Mouse (Mus musculus): Measurements from ENCODE around the gene Ston1.

The Ston1 gene

DNA sequence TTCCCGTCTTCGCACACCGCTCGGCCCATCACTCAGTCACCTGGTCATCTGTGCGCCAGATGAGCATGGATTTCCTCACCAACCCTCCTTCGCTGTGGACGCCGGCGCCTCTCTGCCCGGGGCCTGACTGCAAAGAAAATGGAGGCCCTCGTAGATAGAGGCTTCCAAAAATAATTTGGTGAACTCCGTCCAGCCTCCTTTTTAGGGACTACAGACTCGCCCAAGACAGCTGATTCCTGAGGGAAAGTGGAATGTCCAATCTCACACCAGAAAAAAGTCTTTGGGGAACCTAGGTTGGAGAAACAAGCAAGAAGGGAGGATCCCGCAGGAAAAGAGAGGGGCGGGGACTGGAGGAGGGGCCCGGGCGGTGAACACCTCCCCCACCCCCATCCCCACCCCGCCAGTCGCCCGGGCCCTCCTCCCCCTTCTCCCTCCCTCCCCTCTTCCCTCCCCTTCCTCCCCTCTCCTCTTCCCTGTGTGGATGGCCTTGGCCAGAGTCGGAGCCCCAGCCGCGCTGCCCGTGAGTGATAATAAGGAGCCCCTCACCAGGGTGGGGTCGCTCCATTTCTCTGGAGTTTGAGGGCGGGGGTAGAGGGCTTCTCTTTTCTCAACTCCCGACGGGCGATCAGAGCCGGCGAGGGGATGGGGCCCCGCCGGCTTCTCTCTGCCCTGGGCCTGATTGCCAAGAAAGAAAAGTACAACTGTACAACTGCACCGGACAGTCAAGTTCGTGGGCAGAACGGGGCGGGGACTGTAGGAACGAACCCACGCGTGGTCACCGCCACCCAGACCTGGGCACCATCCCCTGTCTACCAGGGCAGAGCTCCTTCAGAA is at the start of gene Ston1:
Gene Ston1, plus strand, starts transcription at position 463 of the 834 bp plus-strand sequence.
- peak; percentile 98 for DNase-seq

DNA sequence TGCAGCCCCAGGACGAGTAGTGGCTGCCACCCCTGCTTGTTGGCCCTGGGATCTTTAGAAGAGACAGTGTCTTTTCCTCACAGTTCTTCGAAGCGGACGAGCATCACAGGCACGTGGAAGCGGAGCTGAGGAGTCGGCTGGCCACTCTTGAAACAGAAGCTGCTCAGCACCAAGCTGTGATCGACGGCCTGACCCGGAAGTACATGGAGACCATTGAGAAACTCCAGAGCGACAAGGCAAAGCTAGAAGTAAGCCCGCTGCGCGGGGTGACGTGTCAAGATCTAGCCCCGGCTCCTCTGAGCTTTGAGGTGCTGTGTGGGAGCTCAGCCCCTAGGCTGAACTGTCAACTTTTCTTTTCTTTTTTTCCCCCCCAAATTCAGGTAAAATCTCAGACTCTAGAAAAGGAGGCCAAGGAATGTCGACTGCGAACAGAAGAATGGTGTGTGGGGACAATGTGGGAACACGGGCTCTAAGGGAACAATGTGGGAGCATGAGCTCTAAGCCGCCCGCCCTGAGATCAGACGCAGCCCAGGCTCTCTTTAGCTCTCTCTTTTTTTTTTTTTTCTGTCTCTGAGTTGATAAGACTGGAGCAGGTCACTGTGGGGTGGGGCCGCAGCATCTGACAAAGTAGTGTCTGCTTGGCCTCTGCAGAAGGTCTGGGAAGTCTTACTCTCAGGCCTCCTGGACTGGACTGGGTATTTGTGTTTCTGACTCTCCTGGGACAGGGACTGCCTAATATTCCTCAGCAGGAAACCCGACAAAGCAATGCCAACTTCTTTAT is 47.9 kb upstream of the Ston1 start:
- no peak for DNase-seq

DNA sequence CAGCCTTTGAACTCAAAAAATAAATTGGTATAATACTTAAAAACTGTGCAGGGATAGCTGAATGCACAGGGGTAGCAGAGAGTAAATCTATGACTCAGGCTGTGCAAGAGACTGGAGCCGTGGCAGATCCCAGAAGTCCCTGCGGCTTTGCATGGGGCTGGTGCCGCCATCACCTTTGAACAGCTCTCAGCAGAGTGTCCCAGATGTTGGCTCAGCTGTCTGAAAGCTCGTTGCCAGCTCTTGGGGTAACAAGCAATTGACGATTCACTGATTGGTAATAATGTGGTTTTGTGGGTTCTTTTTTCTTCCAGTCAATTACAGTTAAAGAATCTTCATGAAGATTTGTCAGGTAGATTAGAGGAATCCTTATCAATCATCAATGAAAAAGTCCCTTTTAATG is 47.1 kb upstream of the Ston1 start:
- DNase-seq = no peak

DNA sequence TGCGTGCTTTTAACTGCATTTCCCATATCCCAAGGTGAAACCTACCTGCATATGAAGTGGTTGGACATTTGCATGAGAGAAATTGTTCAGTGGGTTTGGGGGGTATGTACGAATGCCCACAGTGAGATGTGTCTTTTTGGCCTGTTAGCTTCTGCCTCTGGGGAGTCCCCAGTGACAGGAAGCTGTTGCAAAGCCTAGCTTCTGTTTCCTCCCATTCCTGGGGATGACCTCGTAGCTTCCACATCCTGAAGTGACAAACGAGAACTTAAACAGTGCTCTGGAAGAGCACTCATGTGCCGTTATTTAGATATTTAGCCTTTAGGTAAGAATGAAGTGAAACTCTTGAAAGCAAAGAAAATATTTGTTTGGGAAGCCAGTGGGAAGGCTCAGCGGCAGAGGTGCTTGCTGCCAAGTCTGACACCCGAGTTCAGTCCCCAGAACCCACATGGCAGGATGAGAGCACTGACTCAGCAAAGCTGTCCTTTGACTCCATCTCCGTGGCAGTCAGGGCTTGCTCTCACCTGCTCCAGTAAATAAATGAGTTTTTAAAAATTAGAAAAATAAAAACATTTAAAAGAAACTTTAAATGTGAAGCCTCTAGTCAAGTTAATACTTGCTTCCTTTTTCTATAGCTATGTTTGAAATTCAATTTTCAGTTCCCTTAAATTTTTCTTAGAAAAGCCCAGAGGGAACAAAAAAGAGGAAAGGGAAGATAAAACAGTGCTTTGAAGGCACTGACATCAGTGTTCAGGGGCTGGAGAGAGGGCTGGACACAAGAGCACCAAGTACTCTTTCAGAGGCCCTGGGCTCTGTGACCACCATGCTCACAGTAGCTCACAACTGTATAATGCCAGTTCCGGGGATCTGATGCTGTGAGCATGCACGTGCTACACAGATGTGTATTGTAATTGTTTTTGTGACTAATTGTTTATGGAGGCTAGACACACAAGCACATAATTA is 46.2 kb upstream of the Ston1 start:
- peak; percentile 96 for DNase-seq

DNA sequence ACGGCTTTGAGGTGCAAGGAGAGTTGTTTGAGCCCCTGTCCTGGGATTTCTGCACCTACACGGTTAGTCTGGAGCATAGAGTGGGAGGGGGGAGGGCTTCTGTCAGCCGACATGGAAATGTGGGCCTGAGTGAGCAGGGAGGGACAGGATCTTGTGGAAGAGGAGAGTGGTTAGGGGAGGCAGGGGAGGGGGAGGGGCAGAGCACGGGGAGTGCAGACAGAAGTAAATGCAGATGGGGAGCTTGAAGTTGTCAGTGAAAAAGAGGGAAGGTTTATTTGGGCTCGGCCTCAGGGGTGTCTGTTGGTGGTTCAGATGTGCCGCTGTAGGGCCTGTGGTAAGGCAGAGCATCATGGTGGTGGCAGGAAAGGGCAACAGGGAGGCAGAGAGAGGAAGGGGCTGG is 44.9 kb upstream of the Ston1 start:
- no peak for DNase-seq

DNA sequence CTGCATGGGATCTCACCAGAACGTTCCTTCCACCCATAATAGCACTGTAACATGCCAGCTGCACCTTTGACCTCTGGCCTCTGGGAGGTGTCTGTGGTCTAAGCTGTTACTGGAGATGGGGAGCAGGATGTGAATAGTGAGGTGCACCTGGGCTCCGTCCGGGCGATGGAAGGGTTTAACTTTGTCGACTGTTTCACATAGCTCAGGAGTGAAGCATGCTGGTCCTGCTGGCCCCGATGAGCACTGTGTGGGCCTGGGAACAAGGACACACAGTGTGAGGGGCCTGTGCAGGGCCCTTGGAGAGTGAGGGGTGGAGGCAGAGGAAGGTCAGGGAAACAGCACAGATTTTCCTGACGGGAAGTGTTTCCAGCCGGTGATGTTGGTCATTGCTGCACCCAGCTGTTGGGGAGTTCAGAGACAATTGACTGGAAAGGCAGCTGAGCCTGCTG is 44.5 kb upstream of the Ston1 start:
- DNase-seq = peak; percentile 92

DNA sequence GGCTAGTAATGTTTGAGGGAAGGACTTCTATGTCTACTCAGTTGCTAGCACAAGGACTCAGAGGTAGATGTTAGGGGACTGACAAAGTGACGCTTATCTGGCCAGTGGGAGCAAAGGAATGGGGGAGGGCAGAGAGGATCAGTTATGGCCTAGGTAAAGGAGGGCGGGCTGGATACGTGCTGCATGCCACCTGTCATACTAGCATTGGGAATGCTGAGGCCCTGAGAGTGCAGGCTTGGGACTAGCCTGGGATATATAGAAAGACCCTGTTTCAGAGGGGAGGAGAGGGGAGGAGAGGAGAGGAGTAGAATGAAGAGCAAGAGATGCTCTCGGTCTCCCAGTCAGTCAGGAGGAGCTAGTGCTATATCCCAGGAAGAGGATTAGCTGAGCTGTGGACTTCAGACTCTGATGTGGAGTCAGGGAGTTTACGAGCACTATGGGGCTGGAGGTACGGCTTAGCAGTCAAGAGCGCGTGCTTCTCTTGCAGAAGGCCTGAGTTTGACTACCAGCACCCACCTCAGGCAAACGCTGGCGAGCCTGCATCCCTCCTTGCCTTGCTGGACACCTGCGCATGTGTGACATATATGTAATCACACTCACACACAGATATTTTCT is 43.9 kb upstream of the Ston1 start:
- no peak for DNase-seq

DNA sequence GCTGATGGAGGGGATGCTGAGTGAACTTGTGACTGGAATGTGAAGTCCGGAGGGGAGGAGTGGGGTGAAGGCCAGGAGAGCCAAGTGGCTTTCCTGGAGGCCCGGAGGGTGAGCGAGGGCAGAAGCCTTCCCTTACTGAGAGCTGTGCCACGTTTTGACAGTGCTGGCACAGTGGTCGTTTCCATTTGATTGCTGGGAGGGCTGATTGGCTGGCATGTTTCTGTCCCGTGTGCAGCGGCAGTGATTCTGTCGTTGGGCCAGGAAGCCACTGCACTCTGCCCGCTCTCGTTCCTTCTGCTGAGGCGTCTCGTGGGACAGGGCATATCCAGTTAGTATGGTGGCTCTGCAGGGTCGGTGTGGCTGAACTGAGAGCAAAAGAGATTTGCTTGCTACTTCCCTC is 41.3 kb upstream of the Ston1 start:
- no peak for DNase-seq

DNA sequence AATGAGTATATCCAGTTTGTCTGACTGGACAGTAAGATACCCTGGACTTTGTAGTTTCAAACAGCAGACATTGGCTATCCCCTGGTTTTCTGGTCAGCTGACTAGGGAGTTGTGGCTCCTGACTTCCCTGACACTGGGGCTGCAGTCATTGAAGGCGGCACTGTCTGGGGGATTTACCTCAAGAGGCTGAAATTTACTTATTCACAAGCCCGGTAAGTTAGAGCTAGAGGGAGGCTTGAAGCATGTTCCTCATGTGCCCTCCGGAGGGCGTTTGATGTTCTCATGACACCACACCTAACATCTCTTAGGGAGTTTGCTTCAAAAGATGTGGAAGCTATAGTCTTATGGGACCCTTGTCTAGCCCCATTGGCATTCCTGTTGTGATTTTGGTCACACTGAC is 40.8 kb upstream of the Ston1 start:
- DNase-seq = no peak

DNA sequence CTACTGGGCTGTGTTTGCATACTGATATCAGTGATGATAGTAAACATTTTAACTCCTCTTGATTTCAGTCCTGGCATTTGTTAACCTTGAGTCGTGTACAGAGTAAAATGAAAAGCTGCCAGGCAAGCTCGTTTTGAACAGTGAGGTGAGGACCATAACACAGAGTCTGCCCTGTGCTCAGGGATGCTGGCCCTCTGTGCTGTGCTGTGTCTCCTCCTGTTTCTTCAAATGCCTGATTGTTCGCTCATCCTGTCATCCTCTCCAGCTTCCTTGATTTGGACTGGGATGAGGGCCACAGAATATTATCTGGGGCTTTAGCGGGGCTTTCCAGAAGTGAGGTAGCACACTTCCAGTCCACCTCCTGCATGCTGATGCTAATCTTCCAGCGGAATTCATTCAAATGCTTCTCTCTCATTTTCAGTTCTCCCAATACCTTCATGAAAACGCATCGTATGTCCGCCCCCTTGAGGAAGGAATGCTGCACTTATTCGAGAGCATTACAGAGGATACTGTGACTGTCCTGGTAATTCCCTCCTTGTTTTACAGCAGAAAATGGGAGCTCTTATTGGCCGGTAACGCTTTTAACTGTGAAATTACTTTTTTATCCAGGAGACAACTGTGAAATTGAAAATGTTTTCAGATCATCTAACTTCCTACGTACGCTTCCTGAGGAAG is 39.2 kb upstream of the Ston1 start:
- peak; percentile 92 for DNase-seq

DNA sequence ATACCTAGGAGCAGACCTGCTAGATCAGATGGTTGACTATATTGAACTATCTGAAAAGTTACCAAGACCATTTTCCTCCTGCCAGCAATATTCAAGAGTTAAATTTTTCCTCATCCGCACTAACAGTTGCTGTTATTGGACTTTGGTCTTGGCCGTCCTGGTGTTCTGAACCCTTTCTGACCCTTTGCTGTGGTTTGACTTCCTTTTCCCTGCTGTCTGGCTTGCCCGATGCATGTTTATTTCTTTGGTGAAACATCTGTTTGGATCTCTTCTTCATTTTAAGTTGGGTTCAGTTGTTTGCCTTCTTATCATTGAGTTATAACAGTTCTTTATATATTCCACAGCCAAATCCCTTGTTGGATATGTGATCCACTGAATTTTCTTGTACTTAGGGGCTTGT is 33.9 kb upstream of the Ston1 start:
- DNase-seq = peak; percentile 93

DNA sequence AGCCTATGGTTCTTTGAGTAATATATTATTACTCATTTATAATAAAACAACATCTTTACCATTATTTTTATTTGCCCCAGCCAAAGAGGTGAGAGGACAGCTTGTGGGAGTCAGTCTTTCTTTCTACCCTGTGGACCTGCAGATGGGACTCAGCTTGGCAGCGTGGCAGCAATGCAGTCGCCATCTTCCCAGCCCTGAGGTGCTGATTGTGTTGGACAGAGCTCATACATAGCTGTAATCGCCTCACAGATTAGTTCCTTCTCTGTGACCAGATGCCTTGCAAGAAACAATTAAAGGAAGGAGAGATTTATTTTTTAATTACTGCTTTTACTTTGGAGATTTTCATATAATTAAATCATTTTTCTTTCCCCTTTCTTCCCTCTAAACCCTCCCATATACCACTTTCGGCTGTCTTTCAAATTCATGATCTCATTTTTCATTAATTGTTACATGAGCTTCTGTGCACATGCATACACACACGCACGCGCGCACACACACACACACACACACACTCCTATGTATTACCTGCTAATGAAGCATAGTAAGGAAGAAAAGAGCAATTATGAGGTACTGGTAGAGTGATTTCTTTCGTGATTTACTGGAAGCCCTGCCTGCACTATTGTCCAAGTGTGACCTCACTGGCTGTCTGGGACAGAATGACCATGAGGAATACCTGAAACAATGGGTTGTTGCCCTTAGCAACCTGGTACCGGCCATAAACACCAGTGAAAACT is 27.5 kb upstream of the Ston1 start:
- no peak for DNase-seq

DNA sequence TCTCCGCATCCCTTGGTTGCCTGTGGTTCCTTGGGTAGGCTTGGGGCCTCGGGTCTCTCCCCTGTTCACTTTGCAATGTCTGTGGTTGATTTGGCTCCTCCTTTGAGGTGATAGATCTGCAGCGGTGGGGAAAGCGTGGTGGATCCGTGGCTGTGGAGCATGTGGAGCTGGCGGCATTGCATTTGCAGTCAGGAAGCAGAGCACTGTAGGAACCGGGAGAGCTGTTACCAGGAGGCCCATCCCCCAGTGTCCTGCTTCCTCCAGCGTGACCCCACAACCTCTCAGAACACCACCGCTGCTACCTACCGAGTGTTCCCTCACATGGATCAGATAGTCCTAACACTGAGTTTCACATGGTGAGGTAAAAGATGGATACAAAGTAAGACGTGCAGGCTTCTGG is 26.7 kb upstream of the Ston1 start:
- DNase-seq = no peak

DNA sequence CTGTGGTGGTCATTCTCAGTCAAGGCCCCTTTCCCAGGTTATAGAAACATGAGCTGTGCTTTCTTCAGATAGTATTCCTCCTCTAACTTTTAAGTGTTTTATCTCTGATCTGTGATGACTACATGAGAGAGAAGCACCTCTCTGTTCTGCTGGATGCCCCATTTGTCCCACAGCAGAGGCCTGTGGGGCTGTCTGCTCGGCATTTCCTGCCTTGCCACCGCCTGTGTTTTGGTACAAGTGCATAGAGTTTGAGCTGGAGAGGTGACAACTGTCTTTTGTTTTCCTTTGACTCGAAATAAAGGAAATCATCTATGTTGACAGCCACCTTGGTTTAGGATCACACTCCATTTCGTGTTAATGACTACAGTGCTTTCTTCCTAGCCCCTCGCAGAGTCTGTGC is 22.7 kb upstream of the Ston1 start:
- no peak for DNase-seq

DNA sequence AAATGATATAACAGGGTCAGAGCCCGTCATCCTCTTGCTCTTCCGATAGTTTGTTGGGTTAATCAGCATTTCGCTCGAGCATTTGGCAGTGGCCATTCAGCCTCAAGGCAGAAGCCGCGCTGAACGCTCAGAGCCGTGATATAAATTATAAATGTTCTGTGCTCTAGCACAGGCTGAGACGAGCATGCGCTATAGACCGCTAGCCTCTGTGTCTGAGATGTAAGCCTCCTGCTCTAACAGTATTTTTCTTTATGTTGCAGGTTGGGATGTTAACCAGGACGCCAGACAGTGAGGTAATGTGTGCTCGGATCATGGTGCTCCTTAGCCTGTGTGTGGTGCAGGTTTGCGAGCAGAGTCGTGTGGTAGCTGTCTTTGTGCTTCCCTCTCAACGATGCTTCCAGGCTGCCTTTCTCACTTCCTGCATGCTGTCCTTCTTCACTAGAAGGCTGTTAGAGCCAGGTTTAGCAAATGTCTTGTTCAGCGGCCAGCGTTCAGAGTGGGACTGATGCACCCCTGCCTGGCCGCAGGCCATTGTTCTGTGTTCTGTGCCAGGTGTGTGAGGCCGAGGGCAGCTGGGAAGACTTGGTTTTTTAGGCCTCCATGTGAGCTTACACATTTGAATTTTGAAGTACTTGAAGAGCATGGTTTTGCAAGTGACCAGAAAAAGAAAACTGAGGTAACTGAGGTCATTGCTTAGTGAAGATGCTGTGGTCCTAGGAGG is 18.8 kb upstream of the Ston1 start:
- DNase-seq = no peak

DNA sequence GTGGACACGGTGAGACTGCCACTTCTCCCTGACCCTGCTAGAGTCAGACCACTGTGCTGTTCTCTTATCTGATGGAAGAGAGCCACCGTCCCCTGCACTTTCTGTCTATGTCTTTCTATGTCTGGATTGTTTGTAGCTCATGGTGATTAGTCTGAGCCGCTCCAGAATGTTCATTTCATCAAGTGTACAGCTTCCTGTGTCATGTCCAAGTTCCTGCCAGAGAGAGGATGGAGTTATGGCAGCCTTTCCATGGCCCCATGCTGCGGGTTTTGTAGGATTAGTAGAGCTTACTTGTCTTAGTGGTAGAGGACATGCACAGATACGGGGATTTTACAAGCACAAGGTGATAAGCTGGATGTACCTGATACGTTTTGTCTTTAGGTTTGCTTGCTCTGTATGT is 16.9 kb upstream of the Ston1 start:
- no peak for DNase-seq

DNA sequence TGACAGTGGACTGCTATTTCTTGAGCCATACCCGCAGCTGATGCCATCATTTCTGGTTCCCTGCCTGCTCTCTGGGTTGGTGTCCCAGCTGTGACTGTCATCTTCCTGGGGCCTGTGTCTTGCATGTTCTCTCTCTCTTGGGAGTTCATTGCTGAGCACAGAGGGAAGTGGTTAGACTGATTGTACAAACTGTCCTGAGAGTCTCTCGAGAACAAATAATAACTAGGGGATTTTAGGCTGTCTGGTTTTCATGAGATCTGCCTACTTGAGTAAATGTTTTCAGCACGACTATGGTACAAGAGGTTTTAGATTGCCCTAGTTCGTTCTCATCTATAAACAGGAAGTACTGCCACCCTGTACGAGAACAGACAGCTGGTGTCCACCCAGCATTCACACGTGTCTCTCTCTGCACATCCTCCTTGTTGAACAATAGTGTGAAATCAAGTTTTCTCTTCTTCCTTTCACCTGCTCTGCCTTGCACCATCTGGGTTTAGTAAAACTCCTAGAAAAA is 15.9 kb upstream of the Ston1 start:
- peak; percentile 97 for DNase-seq

DNA sequence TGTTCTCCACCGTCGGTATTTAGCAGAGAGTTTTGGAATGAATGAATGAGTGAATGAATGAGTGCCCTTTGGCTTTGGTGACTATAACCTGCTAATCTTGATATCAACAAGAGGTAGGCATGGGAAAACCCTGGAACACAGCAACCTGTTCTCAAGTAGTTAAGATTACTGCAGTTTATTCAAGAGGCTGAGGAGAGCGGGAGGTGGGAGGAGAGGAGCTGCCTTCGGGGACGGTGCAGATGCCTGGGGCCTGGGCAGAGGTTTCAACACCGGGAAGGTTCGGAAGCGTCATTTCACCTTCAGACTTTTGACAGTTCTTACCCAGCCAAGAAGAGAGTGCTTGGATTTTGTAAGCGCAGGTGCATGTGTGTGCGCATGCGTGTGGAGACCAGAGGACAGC is 14.5 kb upstream of the Ston1 start:
- no peak for DNase-seq

DNA sequence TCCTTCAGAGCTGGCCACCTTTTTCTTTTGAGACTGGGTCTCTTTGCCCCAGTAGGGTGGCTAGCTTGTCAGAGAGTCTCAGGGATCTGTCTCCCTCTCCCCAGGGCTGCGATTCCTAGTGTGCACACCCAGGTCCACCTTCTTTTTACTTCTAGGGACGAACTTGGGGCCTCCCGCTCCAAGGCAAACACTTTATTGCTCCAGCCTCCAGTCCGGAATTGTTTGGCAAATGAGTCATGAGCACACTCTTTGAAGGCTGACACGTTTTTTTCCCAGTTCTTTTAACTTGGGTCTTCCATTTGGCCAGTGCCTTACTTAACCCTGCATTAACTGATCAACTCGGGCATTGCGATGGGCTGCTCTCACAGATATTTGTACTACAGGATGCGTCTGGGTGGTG is 14.1 kb upstream of the Ston1 start:
- no peak for DNase-seq

DNA sequence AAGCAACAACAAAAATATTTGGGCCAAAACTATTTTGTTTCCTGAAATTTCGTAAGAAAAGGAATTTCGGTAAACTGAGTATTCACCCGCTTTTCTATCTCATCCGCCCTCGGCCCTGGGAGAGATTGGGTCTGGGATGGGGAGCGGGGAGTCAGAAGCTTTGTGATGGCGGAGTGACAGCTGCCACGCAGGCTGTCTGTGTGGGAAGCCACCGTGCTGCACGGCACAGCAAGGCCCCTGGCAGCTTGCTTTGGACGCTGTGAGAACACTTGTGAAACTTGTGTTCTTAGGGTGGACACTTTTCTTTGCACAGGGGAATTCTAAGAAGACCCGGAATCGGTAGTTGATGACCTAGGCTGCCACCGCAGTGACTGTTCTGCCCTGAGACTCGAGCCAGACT is 10.1 kb upstream of the Ston1 start:
- no peak for DNase-seq
